Mouse (Mus musculus): ENCODE results near the gene Kif3c. TPM values are rescaled to one million over a fixed set of nuclear protein-coding genes. Genes with fewer than 3 reads are reported as not detected.

Kif3c gene
- total RNA-seq, 2 experiments from 2014 or later: 8.1 to 9.5 TPM

Other genes starting within 250 kb of the Kif3c start
- gene Rab10, start 55.2 kb upstream of the Kif3c start, total RNA-seq (2021): 100 to 1,000 TPM; 212 to 213 TPM
- gene Asxl2, start 61.7 kb downstream of the Kif3c start, total RNA-seq (2021): 10 to 100 TPM; 15.3 to 15.6 TPM
- gene Dtnb, start 207.2 kb downstream of the Kif3c start, total RNA-seq (2021): 1 to 10 TPM; 3.2 to 3.4 TPM

All from gastrocnemius, postnatal 14 days (tissue).